Mouse (Mus musculus): ENCODE data around the gene Smarcc1. TPM values are rescaled to one million over a fixed set of nuclear protein-coding genes. Genes with fewer than 3 reads are reported as not detected.
"Not testable (repeated sequence)": the region's sequence is repeated elsewhere in the genome, so short reads cannot be mapped to it uniquely, and the experiment has no call there.

The Smarcc1 gene
- polyA plus RNA-seq, 1 experiment from 2014 or later: 96.3 TPM

DNA sequence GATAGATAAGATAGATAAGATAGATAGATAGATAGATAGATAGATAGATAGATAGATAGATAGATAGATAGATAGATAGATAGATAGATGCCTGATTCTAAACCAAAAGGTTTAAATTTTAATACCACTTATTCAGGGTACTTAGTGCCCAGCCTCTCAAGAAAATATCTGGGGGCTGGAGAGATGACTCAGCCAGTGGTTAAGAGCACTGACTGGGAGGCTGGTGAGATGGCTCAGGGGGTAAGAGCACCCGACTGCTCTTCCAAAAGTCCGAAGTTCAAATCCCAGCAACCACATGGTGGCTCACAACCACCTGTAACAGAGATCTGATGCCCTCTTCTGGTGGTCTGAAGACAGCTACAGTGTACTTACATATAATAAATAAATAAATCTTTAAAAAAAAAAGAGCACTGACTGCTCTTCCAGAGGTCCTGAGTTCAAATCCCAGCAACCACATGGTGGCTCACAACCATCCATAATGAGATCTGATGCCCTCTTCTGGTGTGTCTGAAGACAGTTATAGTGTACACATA is 6.6 kb downstream of the Smarcc1 start:
- not testable (repeated sequence) for H3K36me3 ChIP-seq (ENCODE audit: insufficient read depth, low read length); ATAC-seq (ENCODE audit: low FRiP score, low TSS enrichment); H3K4me1 ChIP-seq (ENCODE audit: insufficient read depth, low read length); H3K27me3 ChIP-seq (ENCODE audit: insufficient read depth, low read length); H3K9me3 ChIP-seq (ENCODE audit: low read length); H3K27ac ChIP-seq (ENCODE audit: low read length); H3K4me2 ChIP-seq (replicated peaks; ENCODE audit: low read depth, low read length); H3K4me3 ChIP-seq (ENCODE audit: low read length); H3K9ac ChIP-seq (replicated peaks; ENCODE audit: low read length)
- 61% methylated on average over 2 of the region's 2 CpGs for WGBS

GRCm38 (mm10) chr9:110130896-110131524 is 13.5 kb downstream of the Smarcc1 start:
- no peak for ATAC-seq (ENCODE audit: low FRiP score, low TSS enrichment)
- Histone ChIP-seq H3K4me3 (ENCODE audit: low read length) (peak overlapping the region; percentile 88), H3K9ac (replicated peaks; ENCODE audit: low read length) (peak overlapping the region; percentile 76), H3K27ac (ENCODE audit: low read length) (peak overlapping the region; percentile 95), H3K9me3 (ENCODE audit: low read length) (no peaks in the 10 kb centered on the region), H3K27me3 (ENCODE audit: insufficient read depth, low read length) (no peaks in the 10 kb centered on the region), H3K4me2 (replicated peaks; ENCODE audit: low read depth, low read length) (peak overlapping the region; percentile 67), H3K4me1 (ENCODE audit: insufficient read depth, low read length) (peaks cover 17% of the 10 kb centered on the region), H3K36me3 (ENCODE audit: insufficient read depth, low read length) (peaks cover 7% of the 10 kb centered on the region; the same call in 1 of the 2 replicates)
- WGBS: 16% methylated on average over 10 of the region's 10 CpGs

- Histone ChIP-seq H3K27me3 (ENCODE audit: insufficient read depth, low read length) (no peaks in the 10 kb centered on the region), H3K4me2 (replicated peaks; ENCODE audit: low read depth, low read length) (peak overlapping the region; percentile 67), H3K4me1 (ENCODE audit: insufficient read depth, low read length) (peaks cover 17% of the 10 kb centered on the region), H3K9ac (replicated peaks; ENCODE audit: low read length) (peak overlapping the region; percentile 95), H3K4me3 (ENCODE audit: low read length) (peak overlapping the region; percentile 88), H3K27ac (ENCODE audit: low read length) (peak overlapping the region; percentile 95), H3K36me3 (ENCODE audit: insufficient read depth, low read length) (peaks cover 13% of the 10 kb centered on the region; the same call in 1 of the 2 replicates), H3K9me3 (ENCODE audit: low read length) (no peaks in the 10 kb centered on the region)
- WGBS: under 1% methylated on average over 43 of the region's 64 CpGs
- peak; percentile 98 for ATAC-seq (ENCODE audit: low FRiP score, low TSS enrichment)
These were observed 14.2 kb downstream of the Smarcc1 start for GRCm38 (mm10) chr9:110131525-110132197.

GRCm38 (mm10) chr9:110132201-110132605 is 14.7 kb downstream of the Smarcc1 start:
- Histone ChIP-seq H3K27me3 (ENCODE audit: insufficient read depth, low read length) (no peaks in the 10 kb centered on the region), H3K9ac (replicated peaks; ENCODE audit: low read length) (peak overlapping the region; percentile 95), H3K4me2 (replicated peaks; ENCODE audit: low read depth, low read length) (peak overlapping the region; percentile 67), H3K9me3 (ENCODE audit: low read length) (no peaks in the 10 kb centered on the region), H3K4me3 (ENCODE audit: low read length) (peak overlapping the region; percentile 88), H3K27ac (ENCODE audit: low read length) (peak overlapping the region; percentile 89), H3K4me1 (ENCODE audit: insufficient read depth, low read length) (peaks cover 17% of the 10 kb centered on the region), H3K36me3 (ENCODE audit: insufficient read depth, low read length) (peaks cover 15% of the 10 kb centered on the region; the same call in 1 of the 2 replicates)
- WGBS: 0% methylated on average over 29 of the region's 38 CpGs
- ATAC-seq (ENCODE audit: low FRiP score, low TSS enrichment): peak; percentile 52; the same call in 1 of the 2 replicates

DNA sequence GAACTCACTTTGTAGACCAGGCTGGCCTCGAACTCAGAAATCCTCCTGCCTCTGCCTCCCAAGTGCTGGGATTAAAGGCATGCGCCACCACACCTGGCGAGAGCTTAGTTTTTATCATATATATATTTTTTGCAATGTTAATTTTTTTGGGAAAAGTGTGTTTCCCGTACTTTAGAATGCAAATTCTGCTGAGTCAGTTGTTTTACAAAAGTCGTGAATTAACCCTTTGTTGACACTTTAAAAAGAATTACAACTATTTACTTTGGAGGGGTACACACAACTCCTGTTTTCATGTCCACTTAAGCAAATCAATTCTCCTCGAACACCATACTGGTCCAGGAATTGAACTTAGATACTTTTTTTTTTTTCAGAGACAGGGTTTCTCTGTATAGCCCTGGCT is 15.4 kb downstream of the Smarcc1 start:
- no peaks in the 10 kb centered on the region for H3K27me3 ChIP-seq (ENCODE audit: insufficient read depth, low read length)
- peaks cover 15% of the 10 kb centered on the region; the same call in 1 of the 2 replicates for H3K36me3 ChIP-seq (ENCODE audit: insufficient read depth, low read length)
- peak overlapping the region; percentile 88 for H3K4me3 ChIP-seq (ENCODE audit: low read length)
- peak overlapping the region; percentile 95 for H3K9ac ChIP-seq (replicated peaks; ENCODE audit: low read length)
- ATAC-seq (ENCODE audit: low FRiP score, low TSS enrichment): no peak
- H3K4me2 ChIP-seq (replicated peaks; ENCODE audit: low read depth, low read length): peak overlapping the region; percentile 67
- WGBS: 47% methylated on average over 6 of the region's 6 CpGs
- H3K9me3 ChIP-seq (ENCODE audit: low read length): no peaks in the 10 kb centered on the region
- H3K4me1 ChIP-seq (ENCODE audit: insufficient read depth, low read length): peaks cover 17% of the 10 kb centered on the region
- H3K27ac ChIP-seq (ENCODE audit: low read length): no peak overlapping the region

GRCm38 (mm10) chr9:110134176-110134575 is 16.7 kb downstream of the Smarcc1 start:
- no peaks in the 10 kb centered on the region for H3K27me3 ChIP-seq (ENCODE audit: insufficient read depth, low read length)
- no peak overlapping the region for H3K27ac ChIP-seq (ENCODE audit: low read length)
- peaks cover 18% of the 10 kb centered on the region for H3K36me3 ChIP-seq (ENCODE audit: insufficient read depth, low read length)
- H3K9ac ChIP-seq (replicated peaks; ENCODE audit: low read length): no peak overlapping the region
- WGBS: 79% methylated on average over 5 of the region's 5 CpGs
- H3K4me3 ChIP-seq (ENCODE audit: low read length): 0 out of 2 replicates have a peak overlapping the region, but pooled peaks have one; percentile 88
- ATAC-seq (ENCODE audit: low FRiP score, low TSS enrichment): no peak
- H3K9me3 ChIP-seq (ENCODE audit: low read length): no peaks in the 10 kb centered on the region
- H3K4me1 ChIP-seq (ENCODE audit: insufficient read depth, low read length): peaks cover 17% of the 10 kb centered on the region
- peak overlapping the region; percentile 67; the same call in 1 of the 2 replicates for H3K4me2 ChIP-seq (replicated peaks; ENCODE audit: low read depth, low read length)

GRCm38 (mm10) chr9:110139119-110139518 is 21.6 kb downstream of the Smarcc1 start:
- Histone ChIP-seq H3K9ac (replicated peaks; ENCODE audit: low read length) (no peak overlapping the region), H3K27ac (ENCODE audit: low read length) (no peak overlapping the region), H3K27me3 (ENCODE audit: insufficient read depth, low read length) (no peaks in the 10 kb centered on the region), H3K36me3 (ENCODE audit: insufficient read depth, low read length) (peaks cover 42% of the 10 kb centered on the region), H3K4me3 (ENCODE audit: low read length) (no peak overlapping the region), H3K4me1 (ENCODE audit: insufficient read depth, low read length) (peaks cover 3% of the 10 kb centered on the region; the same call in 1 of the 2 replicates), H3K4me2 (replicated peaks; ENCODE audit: low read depth, low read length) (no peak overlapping the region), H3K9me3 (ENCODE audit: low read length) (no peaks in the 10 kb centered on the region)
- ATAC-seq (ENCODE audit: low FRiP score, low TSS enrichment): no peak
- WGBS: 88% methylated on average over 4 of the region's 4 CpGs

DNA sequence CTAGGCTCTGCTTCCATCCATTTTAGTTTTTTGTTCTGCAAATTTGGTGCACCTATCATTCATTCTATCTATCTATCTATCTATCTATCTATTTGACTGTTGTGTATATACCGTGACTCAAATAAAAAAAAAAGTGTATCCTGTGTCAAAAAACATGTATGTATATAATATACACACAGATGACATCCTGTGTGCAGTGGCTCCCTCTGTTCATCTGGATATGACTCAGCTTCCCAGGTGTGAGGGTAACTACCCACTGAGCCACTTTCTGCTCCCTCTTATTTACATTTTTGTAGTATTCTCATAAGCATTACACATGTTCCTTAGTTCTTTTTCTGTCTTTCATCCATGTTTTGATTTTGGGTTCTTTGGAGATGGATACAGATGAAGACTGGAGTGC is 24.6 kb downstream of the Smarcc1 start:
- Histone ChIP-seq H3K4me1 (ENCODE audit: insufficient read depth, low read length) (no peaks in the 10 kb centered on the region), H3K4me2 (replicated peaks; ENCODE audit: low read depth, low read length) (no peak overlapping the region), H3K9me3 (ENCODE audit: low read length) (no peaks in the 10 kb centered on the region), H3K9ac (replicated peaks; ENCODE audit: low read length) (no peak overlapping the region), H3K36me3 (ENCODE audit: insufficient read depth, low read length) (peaks cover 33% of the 10 kb centered on the region), H3K27me3 (ENCODE audit: insufficient read depth, low read length) (no peaks in the 10 kb centered on the region), H3K27ac (ENCODE audit: low read length) (no peak overlapping the region), H3K4me3 (ENCODE audit: low read length) (no peak overlapping the region)
- 92% methylated on average over 1 of the region's 1 CpGs for WGBS
- ATAC-seq (ENCODE audit: low FRiP score, low TSS enrichment): no peak

DNA sequence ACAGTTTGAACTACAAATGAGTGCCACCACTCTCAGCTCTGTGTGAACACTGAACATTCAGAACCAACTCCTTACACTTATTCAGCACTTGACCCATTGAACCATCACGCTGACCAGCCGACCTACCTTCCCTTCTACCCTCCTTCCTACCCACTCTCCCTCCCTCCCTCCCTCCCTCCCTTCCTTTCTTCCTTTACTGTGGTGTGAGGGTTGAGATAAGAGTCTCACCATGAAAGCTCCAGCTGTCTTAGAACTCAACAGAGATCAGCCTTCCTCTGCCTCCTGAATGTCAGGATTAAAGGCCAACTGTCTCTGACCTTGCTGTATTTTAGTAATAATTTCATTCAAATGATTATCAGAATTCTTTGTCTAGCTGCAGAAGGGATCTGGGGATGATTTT is 31.1 kb downstream of the Smarcc1 start:
- Histone ChIP-seq H3K36me3 (ENCODE audit: insufficient read depth, low read length) (peaks cover 52% of the 10 kb centered on the region), H3K27ac (ENCODE audit: low read length) (no peak overlapping the region), H3K27me3 (ENCODE audit: insufficient read depth, low read length) (no peaks in the 10 kb centered on the region), H3K9me3 (ENCODE audit: low read length) (no peaks in the 10 kb centered on the region), H3K4me2 (replicated peaks; ENCODE audit: low read depth, low read length) (no peak overlapping the region), H3K4me3 (ENCODE audit: low read length) (no peak overlapping the region), H3K9ac (replicated peaks; ENCODE audit: low read length) (no peak overlapping the region), H3K4me1 (ENCODE audit: insufficient read depth, low read length) (no peaks in the 10 kb centered on the region)
- WGBS: 69% methylated on average over 2 of the region's 2 CpGs
- ATAC-seq (ENCODE audit: low FRiP score, low TSS enrichment): no peak

GRCm38 (mm10) chr9:110159036-110159435 is 41.5 kb downstream of the Smarcc1 start:
- Histone ChIP-seq H3K36me3 (ENCODE audit: insufficient read depth, low read length) (peaks cover 54% of the 10 kb centered on the region), H3K9ac (replicated peaks; ENCODE audit: low read length) (no peak overlapping the region), H3K9me3 (ENCODE audit: low read length) (no peaks in the 10 kb centered on the region), H3K4me2 (replicated peaks; ENCODE audit: low read depth, low read length) (no peak overlapping the region), H3K4me1 (ENCODE audit: insufficient read depth, low read length) (no peaks in the 10 kb centered on the region), H3K27ac (ENCODE audit: low read length) (no peak overlapping the region), H3K4me3 (ENCODE audit: low read length) (no peak overlapping the region), H3K27me3 (ENCODE audit: insufficient read depth, low read length) (no peaks in the 10 kb centered on the region)
- 94% methylated on average over 1 of the region's 1 CpGs for WGBS
- ATAC-seq (ENCODE audit: low FRiP score, low TSS enrichment): no peak
